Mouse (Mus musculus) lung, postnatal 36 days (tissue): ENCODE measurements around the gene Cldn10.
"Not testable (repeated sequence)": the region's sequence is repeated elsewhere in the genome, so short reads cannot be mapped to it uniquely, and the experiment has no call there.

Experiments
- DNase-seq: peaks from one replicate; pipeline ENCODE4 v3.0.0; 2022; ENCODE audit warnings: mixed read lengths

Gene Cldn10

GRCm38 (mm10) chr14:118783326-118783935 lies 4.3 kb upstream of the Cldn10 start:
- DNase-seq: no peak

GRCm38 (mm10) chr14:118790217-118790616 lies 2.5 kb downstream of the Cldn10 start:
- DNase-seq: no peak

- DNase-seq: no peak
Observed at GRCm38 (mm10) chr14:118792957-118793356, 5.2 kb downstream of the Cldn10 start.

GRCm38 (mm10) chr14:118793416-118793815 lies 5.7 kb downstream of the Cldn10 start:
- no peak for DNase-seq

GRCm38 (mm10) chr14:118794196-118794595 lies 6.5 kb downstream of the Cldn10 start:
- no peak for DNase-seq

- no peak for DNase-seq
Observed at GRCm38 (mm10) chr14:118794893-118795292, 7.2 kb downstream of the Cldn10 start.

GRCm38 (mm10) chr14:118795915-118796693 lies 8.4 kb downstream of the Cldn10 start:
- DNase-seq: no peak

- no peak for DNase-seq
Observed at GRCm38 (mm10) chr14:118796694-118797058, 9.0 kb downstream of the Cldn10 start.

- no peak for DNase-seq
Observed at GRCm38 (mm10) chr14:118797270-118797669, 9.6 kb downstream of the Cldn10 start.

GRCm38 (mm10) chr14:118799918-118800317 lies 12.2 kb downstream of the Cldn10 start:
- DNase-seq: no peak

GRCm38 (mm10) chr14:118803936-118804335 lies 16.2 kb downstream of the Cldn10 start:
- DNase-seq: no peak

GRCm38 (mm10) chr14:118804351-118804750 lies 16.6 kb downstream of the Cldn10 start:
- DNase-seq: no peak

GRCm38 (mm10) chr14:118807653-118808052 lies 19.9 kb downstream of the Cldn10 start:
- DNase-seq: no peak

GRCm38 (mm10) chr14:118808183-118808582 lies 20.5 kb downstream of the Cldn10 start:
- not testable (repeated sequence) for DNase-seq

GRCm38 (mm10) chr14:118809686-118810085 lies 22.0 kb downstream of the Cldn10 start:
- DNase-seq: no peak

GRCm38 (mm10) chr14:118811256-118811655 lies 23.5 kb downstream of the Cldn10 start:
- DNase-seq: not testable (repeated sequence)

GRCm38 (mm10) chr14:118813111-118813510 lies 25.4 kb downstream of the Cldn10 start:
- no peak for DNase-seq

GRCm38 (mm10) chr14:118816503-118816902 lies 28.8 kb downstream of the Cldn10 start:
- peak; percentile 56 for DNase-seq

GRCm38 (mm10) chr14:118820111-118820510 lies 32.4 kb downstream of the Cldn10 start:
- DNase-seq: peak; percentile 80

- peak; percentile 26 for DNase-seq
Observed at GRCm38 (mm10) chr14:118822816-118823215, 35.1 kb downstream of the Cldn10 start.

GRCm38 (mm10) chr14:118823313-118823712 lies 35.6 kb downstream of the Cldn10 start:
- DNase-seq: no peak

GRCm38 (mm10) chr14:118826346-118826745 lies 38.6 kb downstream of the Cldn10 start:
- DNase-seq: no peak

GRCm38 (mm10) chr14:118827283-118827904 lies 39.7 kb downstream of the Cldn10 start:
- peak; percentile 46 for DNase-seq
